ENCODE assay signal across 8 mouse cellular contexts in genomic region chr3:96104261-96105065, GRCm38 (mm10). TPM values are rescaled to one million over a fixed set of nuclear protein-coding genes. Genes with fewer than 3 reads are reported as not detected.
A peak's percentile ranks its signal among the peaks of the same experiment; 100 is the strongest.
DNase-seq lines count a peak whose midpoint lies in the region; ATAC-seq and TF ChIP-seq lines count a peak whose summit lies in the region.

Gene Otud7b (plus strand): TSS chr3:96104527.

- H3K36me3 ChIP-seq in embryonic facial prominence, embryonic 15.5 days: no peaks in the 10 kb centered on the region
- peaks cover 5% of the 10 kb centered on the region; the same call in 1 of the 2 replicates for H3K36me3 ChIP-seq in heart, embryonic 10.5 days
- H3K36me3 ChIP-seq in kidney, embryonic 14.5 days (ENCODE audit: control insufficient read depth, insufficient read depth, low read length): no peaks in the 10 kb centered on the region
- H3K36me3 ChIP-seq in liver, adult 2 months (ENCODE audit: control insufficient read depth, insufficient read depth, low read length): no peaks in the 10 kb centered on the region
- peaks cover 9% of the 10 kb centered on the region for H3K36me3 ChIP-seq in myocyte (ENCODE audit: control insufficient read depth, insufficient read depth)

- H3ac ChIP-seq in myocyte (ENCODE audit: control insufficient read depth, insufficient read length): peak within 1 kb of the TSS; percentile 82

- under 1% methylated on average over 78 of the region's 84 CpGs for WGBS in bone marrow, adult 2 months
- WGBS in embryonic facial prominence, embryonic 15.5 days: under 1% methylated on average over 82 of the region's 84 CpGs
- WGBS in heart, embryonic 10.5 days: under 1% methylated on average over 83 of the region's 84 CpGs
- WGBS in kidney, embryonic 14.5 days: under 1% methylated on average over 69 of the region's 84 CpGs
- under 1% methylated on average over 83 of the region's 84 CpGs for WGBS in liver, adult 2 months

- H3K4me2 ChIP-seq in embryonic facial prominence, embryonic 15.5 days (replicated peaks): peak within 1 kb of the TSS; percentile 85
- peak within 1 kb of the TSS; percentile 57 for H3K4me2 ChIP-seq in kidney, embryonic 14.5 days (replicated peaks; ENCODE audit: low read depth, low read length)
- peak within 1 kb of the TSS; percentile 85 for H3K4me2 ChIP-seq in myocyte (ENCODE audit: low read depth)

- peaks cover 13% of the 10 kb centered on the region for H3K79me2 ChIP-seq in liver, adult 2 months (ENCODE audit: control insufficient read depth, insufficient read depth, low read length)
- peaks cover 46% of the 10 kb centered on the region for H3K79me2 ChIP-seq in myocyte (ENCODE audit: control insufficient read depth, insufficient read depth)

- no peaks in the 10 kb centered on the region for H3K27me3 ChIP-seq in embryonic facial prominence, embryonic 15.5 days
- no peaks in the 10 kb centered on the region for H3K27me3 ChIP-seq in heart, embryonic 10.5 days (ENCODE audit: insufficient read depth, poor library complexity, severe bottlenecking)
- no peaks in the 10 kb centered on the region for H3K27me3 ChIP-seq in kidney, embryonic 14.5 days (ENCODE audit: control insufficient read depth, insufficient read depth, low read length)
- no peaks in the 10 kb centered on the region for H3K27me3 ChIP-seq in liver, adult 2 months (ENCODE audit: control insufficient read depth, insufficient read depth, low read length)
- no peaks in the 10 kb centered on the region for H3K27me3 ChIP-seq in myocyte (ENCODE audit: control insufficient read depth, insufficient read depth, insufficient read length)

- TF ChIP-seq CTCF in bone marrow, adult 2 months (IDR thresholded peaks at IDR 0.05; ENCODE audit: control insufficient read depth, insufficient read depth, low read length): 0 out of 2 replicates have a peak, but pooled peaks have one; percentile 2
- no peak for TF ChIP-seq CTCF in liver, adult 2 months (IDR thresholded peaks at IDR 0.05; ENCODE audit: low read depth, low read length)

- H3K27ac ChIP-seq in bone marrow, adult 2 months (ENCODE audit: control insufficient read depth, insufficient read depth, low read depth, low read length, poor library complexity): peak within 1 kb of the TSS; percentile 93
- peak within 1 kb of the TSS; percentile 94 for H3K27ac ChIP-seq in embryonic facial prominence, embryonic 15.5 days (replicated peaks)
- H3K27ac ChIP-seq in heart, embryonic 10.5 days: peak within 1 kb of the TSS; percentile 97
- peak within 1 kb of the TSS; percentile 95 for H3K27ac ChIP-seq in kidney, embryonic 14.5 days (ENCODE audit: low read depth, low read length)
- peak within 1 kb of the TSS; percentile 84 for H3K27ac ChIP-seq in liver, adult 2 months (replicated peaks; ENCODE audit: insufficient read depth, low read depth, low read length)

- no peaks in the 10 kb centered on the region; the same call in 1 of the 2 replicates for H3K4me1 ChIP-seq in bone marrow, adult 2 months (ENCODE audit: control insufficient read depth, insufficient read depth, low read length)
- H3K4me1 ChIP-seq in embryonic facial prominence, embryonic 15.5 days: peaks cover 18% of the 10 kb centered on the region
- peaks cover 22% of the 10 kb centered on the region for H3K4me1 ChIP-seq in heart, embryonic 10.5 days
- peaks cover 12% of the 10 kb centered on the region; the same call in 1 of the 2 replicates for H3K4me1 ChIP-seq in kidney, embryonic 14.5 days (ENCODE audit: control insufficient read depth, insufficient read depth, low read length)
- peaks cover 8% of the 10 kb centered on the region for H3K4me1 ChIP-seq in liver, adult 2 months (ENCODE audit: control insufficient read depth, insufficient read depth, low read length)

- no peaks in the 10 kb centered on the region for H3K9me3 ChIP-seq in embryonic facial prominence, embryonic 15.5 days (replicated peaks)
- H3K9me3 ChIP-seq in heart, embryonic 10.5 days: no peaks in the 10 kb centered on the region
- H3K9me3 ChIP-seq in kidney, embryonic 14.5 days (ENCODE audit: control insufficient read depth, low read length): no peaks in the 10 kb centered on the region

- DNase-seq in A20 (ENCODE audit: low read depth, low spot score): peak; percentile 90
- peak; percentile 91 for DNase-seq in heart, embryonic 10.5 days (ENCODE audit: low spot score)
- DNase-seq in liver, adult 2 months (ENCODE audit: extremely low read depth, low read depth, low spot score): peak; percentile 79
- peak; percentile 82 to 93 for DNase-seq in spleen, postnatal 4 days (ENCODE audit: low spot score in 2 of 2)

- peak; percentile 55; the same call in 1 of the 2 replicates for TF ChIP-seq POLR2A in bone marrow, adult 2 months (IDR thresholded peaks at IDR 0.05; ENCODE audit: borderline replicate concordance, control insufficient read depth, low read depth, low read length)
- peak; percentile 68; the same call in 1 of the 2 replicates for TF ChIP-seq POLR2A in liver, adult 2 months (IDR thresholded peaks at IDR 0.05; ENCODE audit: extremely low read depth, insufficient read depth, low read length)
- TF ChIP-seq POLR2A in myocyte (IDR thresholded peaks at IDR 0.05; ENCODE audit: insufficient read length, low read depth): peak; percentile 79

- H3K9ac ChIP-seq in embryonic facial prominence, embryonic 15.5 days: peak within 1 kb of the TSS; percentile 86
- peak within 1 kb of the TSS; percentile 89 for H3K9ac ChIP-seq in kidney, embryonic 14.5 days (ENCODE audit: low read depth, low read length)
- H3K9ac ChIP-seq in liver, adult 2 months (ENCODE audit: low read depth, low read length): peak within 1 kb of the TSS; percentile 88

- H3K4me3 ChIP-seq in bone marrow, adult 2 months (replicated peaks; ENCODE audit: control insufficient read depth, low read depth, low read length): peak within 1 kb of the TSS; percentile 87
- H3K4me3 ChIP-seq in embryonic facial prominence, embryonic 15.5 days (replicated peaks): peak within 1 kb of the TSS; percentile 73
- H3K4me3 ChIP-seq in heart, embryonic 10.5 days: peak within 1 kb of the TSS; percentile 91
- H3K4me3 ChIP-seq in kidney, embryonic 14.5 days (ENCODE audit: low read length): peak within 1 kb of the TSS; percentile 87
- H3K4me3 ChIP-seq in liver, adult 2 months (ENCODE audit: insufficient read depth, low read depth, low read length): peak within 1 kb of the TSS; percentile 84
- H3K4me3 ChIP-seq in myocyte: peak within 1 kb of the TSS; percentile 88

- ATAC-seq in embryonic facial prominence, embryonic 15.5 days (ENCODE audit: insufficient number of reproducible peaks, low FRiP score, low TSS enrichment, low read depth): peak; percentile 92
- ATAC-seq in kidney, embryonic 14.5 days (ENCODE audit: low FRiP score, low TSS enrichment): peak; percentile 94

TF ChIP-seq in myocyte, 11 proteins besides CTCF, POLR2A, EP300 and RAD21:
- peak in 1 of 3 experiments; percentile 24 for TF ChIP-seq MYOG (IDR thresholded peaks at IDR 0.05; ENCODE audit: control insufficient read depth in 1 of 3, insufficient read depth in 1 of 3, insufficient read length in 2 of 3, low read depth in 2 of 3)
- TF ChIP-seq POLR2AphosphoS2 (IDR thresholded peaks at IDR 0.05; ENCODE audit: insufficient read length, low read depth): peak; percentile 73
- TF ChIP-seq REST (IDR thresholded peaks at IDR 0.05; ENCODE audit: insufficient read depth, insufficient read length): no peak
- TF ChIP-seq MYOD1 (IDR thresholded peaks at IDR 0.05; ENCODE audit: control insufficient read depth in 1 of 3, insufficient read length in 2 of 3, low read depth in 2 of 3): peak in 1 of 3 experiments; percentile 4

RNA-seq across cellular contexts. Expression of gene Otud7b, which starts in this region (rescaled TPM):
- polyA plus RNA-seq in bone marrow, adult 2 months (2011; ENCODE audit: insufficient read depth, insufficient read length, low replicate concordance, missing spikeins): 14.6 and 22.2 TPM in 2 replicates
- 22.0 and 26.1 TPM in 2 replicates for polyA plus RNA-seq in embryonic facial prominence, embryonic 15.5 days (2015; fragmentation: Nextera tagmentation; extraction: Ambion mirVana)
- 15.2 and 16.1 TPM in 2 replicates for polyA plus RNA-seq in heart, embryonic 10.5 days (2016; fragmentation: Nextera tagmentation; extraction: Ambion mirVana)
- 9.4 and 18.1 TPM in 2 replicates for polyA plus RNA-seq in kidney, embryonic 14.5 days (2014; fragmentation: Nextera tagmentation; extraction: Ambion mirVana)
- 8.9 and 11.9 TPM in 2 replicates for total RNA-seq in liver, adult 2 months (2014; rRNA removed)
- polyA plus RNA-seq in liver, adult 2 months (2012; rRNA removed): 5.9 and 6.8 TPM in 2 replicates
- 16.4 TPM for polyA plus RNA-seq in myocyte (2012; fragmentation: generic; extraction: Trizol)

Comparison
In these comparisons a context has a peak if more than half of its experiments do, and no peak if none do; other contexts are left out.
1. Peak in every context shown above with its lines: DNase-seq, ATAC-seq, H3K4me3 ChIP-seq and H3K27ac ChIP-seq.